Mouse (Mus musculus) ES-Bruce4 (cell line): ENCODE data around the gene Rdh8. TPM values are rescaled to one million over a fixed set of nuclear protein-coding genes. Genes with fewer than 3 reads are reported as not detected.
"Not testable (repeated sequence)": the region's sequence is repeated elsewhere in the genome, so short reads cannot be mapped to it uniquely, and the experiment has no call there.

ENCODE experiments used
- H3K27ac ChIP-seq: 2 replicates; pipeline ENCODE4 v1.5.1; 2012; ENCODE audit warnings: low read length, inconsistent platforms; ENCODE audit not compliant: insufficient read depth
- H3K27me3 ChIP-seq: 2 replicates; pipeline ENCODE4 v1.6.1; 2012; ENCODE audit warnings: mild to moderate bottlenecking, low read length, inconsistent platforms; ENCODE audit not compliant: control insufficient read depth, poor library complexity, insufficient read depth, severe bottlenecking
- H3K36me3 ChIP-seq: 2 replicates; pipeline ENCODE4 v1.6.1; 2012; ENCODE audit warnings: inconsistent platforms, mild to moderate bottlenecking, low read length, moderate library complexity; ENCODE audit not compliant: control insufficient read depth, poor library complexity, insufficient read depth, severe bottlenecking
- H3K4me1 ChIP-seq: one replicate; pipeline ENCODE4 v1.8.1; 2011; ENCODE audit warnings: low read length; ENCODE audit not compliant: control insufficient read depth, insufficient read depth
- H3K4me3 ChIP-seq: 2 replicates; pipeline ENCODE4 v1.5.1; 2011; ENCODE audit warnings: low read depth, mild to moderate bottlenecking, low read length
- H3K9ac ChIP-seq: 2 replicates; pipeline ENCODE4 v1.6.1; 2012; ENCODE audit warnings: low read depth, mild to moderate bottlenecking, inconsistent platforms; ENCODE audit not compliant: poor library complexity, severe bottlenecking
- H3K9me3 ChIP-seq: replicated peaks from 2 replicates; pipeline ENCODE4 v1.6.1; 2012; ENCODE audit warnings: mild to moderate bottlenecking, low read length, inconsistent platforms; ENCODE audit not compliant: control insufficient read depth, poor library complexity, insufficient read depth, severe bottlenecking
- CTCF ChIP-seq: IDR thresholded peaks from one replicate; pipeline ENCODE4 v1.8.1; 2011; ENCODE audit warnings: low read depth, low read length
- EP300 ChIP-seq: IDR thresholded peaks from 2 replicates; pipeline ENCODE4 v1.6.1; 2011; ENCODE audit warnings: low read depth, low read length; ENCODE audit not compliant: insufficient read depth
- POLR2A ChIP-seq: IDR thresholded peaks from one replicate; pipeline ENCODE4 v1.8.1; 2011; ENCODE audit warnings: low read length; ENCODE audit not compliant: insufficient read depth
- polyA plus RNA-seq: library from polyadenylated mRNA; stranded (reverse); fragments of >200 nt; gene quantifications from 2 replicates; pipeline ENCODE4 v1.2.4, GENCODE M21; 2011; ENCODE audit warnings: low read depth; ENCODE audit not compliant: missing spikeins, insufficient read depth, insufficient read length

Rdh8 gene
- polyA plus RNA-seq, 1 experiment, result not detected

GRCm38 (mm10) chr9:20830901-20831643, 12.8 kb downstream of the Rdh8 start:
- no peaks in the 10 kb centered on the region for H3K9me3 ChIP-seq
- no peak overlapping the region for H3K27ac ChIP-seq
- H3K36me3 ChIP-seq, result no peaks in the 10 kb centered on the region
- H3K4me1 ChIP-seq, result peaks cover 2% of the 10 kb centered on the region
- peak overlapping the region; percentile 40; the same call in 1 of the 2 replicates for H3K9ac ChIP-seq
- peak overlapping the region; percentile 28; the same call in 1 of the 2 replicates for H3K4me3 ChIP-seq
- TF ChIP-seq CTCF (peak; percentile 95), POLR2A (no peak)
- no peaks in the 10 kb centered on the region for H3K27me3 ChIP-seq

GRCm38 (mm10) chr9:20834881-20835280, 16.6 kb downstream of the Rdh8 start:
- Histone ChIP-seq H3K27me3 (no peaks in the 10 kb centered on the region), H3K4me3 (no peak overlapping the region), H3K4me1 (no peaks in the 10 kb centered on the region), H3K9ac (no peak overlapping the region), H3K27ac (no peak overlapping the region), H3K9me3 (no peaks in the 10 kb centered on the region), H3K36me3 (no peaks in the 10 kb centered on the region)
- no peak for TF ChIP-seq EP300
- TF ChIP-seq POLR2A, result no peak
- TF ChIP-seq CTCF, result no peak

GRCm38 (mm10) chr9:20835431-20835954, 17.2 kb downstream of the Rdh8 start:
- not testable (repeated sequence) for H3K27me3 ChIP-seq, H3K4me1 ChIP-seq, H3K36me3 ChIP-seq, H3K9ac ChIP-seq, H3K27ac ChIP-seq, H3K9me3 ChIP-seq, H3K4me3 ChIP-seq

GRCm38 (mm10) chr9:20837184-20837947, 19.1 kb downstream of the Rdh8 start:
- H3K9ac ChIP-seq, result no peak overlapping the region
- no peak for TF ChIP-seq POLR2A
- no peak for TF ChIP-seq EP300
- no peak for TF ChIP-seq CTCF
- no peaks in the 10 kb centered on the region for H3K36me3 ChIP-seq
- no peaks in the 10 kb centered on the region for H3K4me1 ChIP-seq
- H3K27ac ChIP-seq, result no peak overlapping the region
- no peak overlapping the region for H3K4me3 ChIP-seq
- no peaks in the 10 kb centered on the region for H3K27me3 ChIP-seq
- H3K9me3 ChIP-seq, result no peaks in the 10 kb centered on the region

- Histone ChIP-seq H3K27ac (no peak overlapping the region), H3K9me3 (no peaks in the 10 kb centered on the region), H3K36me3 (no peaks in the 10 kb centered on the region), H3K4me1 (no peaks in the 10 kb centered on the region), H3K27me3 (no peaks in the 10 kb centered on the region), H3K4me3 (no peak overlapping the region), H3K9ac (no peak overlapping the region)
- TF ChIP-seq POLR2A (no peak), CTCF (no peak), EP300 (no peak)
Measured at GRCm38 (mm10) chr9:20838931-20839330, 20.6 kb downstream of the Rdh8 start.

- H3K4me3 ChIP-seq, result no peak overlapping the region
- no peaks in the 10 kb centered on the region for H3K4me1 ChIP-seq
- no peaks in the 10 kb centered on the region for H3K9me3 ChIP-seq
- H3K27me3 ChIP-seq, result no peaks in the 10 kb centered on the region
- H3K36me3 ChIP-seq, result no peaks in the 10 kb centered on the region
- H3K9ac ChIP-seq, result no peak overlapping the region
- TF ChIP-seq EP300 (no peak), CTCF (no peak), POLR2A (no peak)
- H3K27ac ChIP-seq, result no peak overlapping the region
Measured at GRCm38 (mm10) chr9:20842211-20842610, 23.9 kb downstream of the Rdh8 start.
